Mouse (Mus musculus) megakaryocyte progenitor cell, adult 5-6 weeks (primary cell): ENCODE results near the gene Olfr510. TPM values are rescaled to one million over a fixed set of nuclear protein-coding genes. Genes with fewer than 3 reads are reported as not detected.
"Not testable (repeated sequence)": the region's sequence is repeated elsewhere in the genome, so short reads cannot be mapped to it uniquely, and the experiment has no call there.

Experiments used
- ATAC-seq: replicated peaks from 2 replicates; pipeline ENCODE4 v1.8.0; 2016; ENCODE audit warnings: mild to moderate bottlenecking, moderate TSS enrichment, inconsistent platforms; ENCODE audit not compliant: poor library complexity
- total RNA-seq, 2 experiments: library from RNA; stranded (forward) in 1 of 2; stranded (reverse) in 1 of 2; fragments of 157-497, 149-512 nt in 1 of 2; fragments of 200-1000 nt in 1 of 2; gene quantifications; 2 replicates each; pipeline versions ENCODE4 v1.2.3 to v1.2.4; 2015 to 2017

Olfr510 gene
- total RNA-seq (2015): not detected in 2 replicates
- total RNA-seq (2017): not detected in 2 replicates

- ATAC-seq: no peak
Observed at GRCm38 (mm10) chr7:108666118-108666517, at the start of gene Olfr510. Gene Olfr510, plus strand, starts transcription at chr7:108666418.

- ATAC-seq: not testable (repeated sequence)
Observed at GRCm38 (mm10) chr7:108616781-108617180, 49.4 kb upstream of the Olfr510 start.

GRCm38 (mm10) chr7:108621514-108621913 is 44.7 kb upstream of the Olfr510 start, which contains the start of gene Olfr507:
Gene Olfr507, plus strand, starts transcription at chr7:108621814.
- ATAC-seq: no peak

DNA sequence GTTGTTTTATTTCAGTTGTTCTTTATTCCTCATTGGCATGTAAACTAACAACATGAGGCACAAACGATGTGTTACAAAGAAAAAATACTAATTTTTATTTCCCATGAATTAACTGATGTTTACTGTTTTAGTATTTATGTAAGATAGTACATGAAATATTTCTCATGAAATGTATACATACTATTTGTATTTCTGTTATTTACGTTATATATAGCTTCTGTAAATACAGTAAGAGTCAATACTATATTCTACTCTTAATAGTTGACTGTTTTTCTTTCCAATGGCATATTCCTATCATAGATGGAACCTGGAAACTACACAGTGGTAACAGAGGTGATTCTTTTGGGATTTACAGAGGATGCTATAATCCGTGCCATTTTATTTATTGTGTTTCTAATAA is 36.5 kb upstream of the Olfr510 start, which contains the start of gene Olfr508:
Gene Olfr508 (plus strand): TSS at position 301 of the 400 bp plus-strand sequence.
- ATAC-seq: no peak

- ATAC-seq: no peak
Observed at GRCm38 (mm10) chr7:108651806-108652205, 14.4 kb upstream of the Olfr510 start, which contains the start of gene Olfr509. Gene Olfr509, minus strand, starts transcription at chr7:108651906.

GRCm38 (mm10) chr7:108662419-108662818 is 3.8 kb upstream of the Olfr510 start:
- no peak for ATAC-seq

- no peak for ATAC-seq
Observed at GRCm38 (mm10) chr7:108671058-108671457, 4.8 kb downstream of the Olfr510 start.

GRCm38 (mm10) chr7:108678886-108679285 is 12.7 kb downstream of the Olfr510 start:
- ATAC-seq: no peak

GRCm38 (mm10) chr7:108713020-108713419 is 46.8 kb downstream of the Olfr510 start, which contains the start of gene Olfr512:
Gene Olfr512, plus strand, starts transcription at chr7:108713320.
- no peak for ATAC-seq

Other genes starting within 250 kb of the Olfr510 start
- gene Olfr497, start 246.0 kb upstream of the Olfr510 start, total RNA-seq (2015): not detected in 2 replicates
- gene Olfr497, start 246.0 kb upstream of the Olfr510 start, total RNA-seq (2017): not detected in 2 replicates
- not detected in 2 replicates for gene Olfr498, start 201.1 kb upstream of the Olfr510 start, total RNA-seq (2015)
- not detected in 2 replicates for gene Olfr498, start 201.1 kb upstream of the Olfr510 start, total RNA-seq (2017)
- gene Olfr502, start 141.4 kb upstream of the Olfr510 start, total RNA-seq (2015): not detected in 2 replicates
- gene Olfr502, start 141.4 kb upstream of the Olfr510 start, total RNA-seq (2017): not detected in 2 replicates
- not detected in 2 replicates for gene Olfr503, start 121.9 kb upstream of the Olfr510 start, total RNA-seq (2015)
- not detected in 2 replicates for gene Olfr503, start 121.9 kb upstream of the Olfr510 start, total RNA-seq (2017)
- gene Olfr504, start 100.6 kb upstream of the Olfr510 start, total RNA-seq (2015): not detected in 2 replicates
- gene Olfr504, start 100.6 kb upstream of the Olfr510 start, total RNA-seq (2017): not detected in 2 replicates
- gene Olfr506, start 55.6 kb upstream of the Olfr510 start, total RNA-seq (2015): not detected in 2 replicates
- gene Olfr506, start 55.6 kb upstream of the Olfr510 start, total RNA-seq (2017): not detected in 2 replicates
- gene Olfr507, start 44.6 kb upstream of the Olfr510 start, total RNA-seq (2015): not detected in 2 replicates
- not detected in 2 replicates for gene Olfr507, start 44.6 kb upstream of the Olfr510 start, total RNA-seq (2017)
- gene Olfr508, start 36.4 kb upstream of the Olfr510 start, total RNA-seq (2015): not detected in 2 replicates
- gene Olfr508, start 36.4 kb upstream of the Olfr510 start, total RNA-seq (2017): not detected in 2 replicates
- gene Olfr509, start 14.5 kb upstream of the Olfr510 start, total RNA-seq (2015): not detected in 2 replicates
- gene Olfr509, start 14.5 kb upstream of the Olfr510 start, total RNA-seq (2017): not detected in 2 replicates
- gene Olfr512, start 46.9 kb downstream of the Olfr510 start, total RNA-seq (2015): not detected in 2 replicates
- gene Olfr512, start 46.9 kb downstream of the Olfr510 start, total RNA-seq (2017): not detected in 2 replicates
- not detected in 2 replicates for gene Olfr513, start 84.6 kb downstream of the Olfr510 start, total RNA-seq (2015)
- not detected in 2 replicates for gene Olfr513, start 84.6 kb downstream of the Olfr510 start, total RNA-seq (2017)
- gene Olfr514, start 159.6 kb downstream of the Olfr510 start, total RNA-seq (2015): not detected in 2 replicates
- gene Olfr514, start 159.6 kb downstream of the Olfr510 start, total RNA-seq (2017): not detected in 2 replicates
- gene Olfr516, start 184.1 kb downstream of the Olfr510 start, total RNA-seq (2015): not detected in 2 replicates
- gene Olfr516, start 184.1 kb downstream of the Olfr510 start, total RNA-seq (2017): not detected in 2 replicates
- gene Olfr517, start 206.0 kb downstream of the Olfr510 start, total RNA-seq (2015): not detected in 2 replicates
- gene Olfr517, start 206.0 kb downstream of the Olfr510 start, total RNA-seq (2017): not detected in 2 replicates
- not detected in 2 replicates for gene Olfr518, start 218.6 kb downstream of the Olfr510 start, total RNA-seq (2015)
- not detected in 2 replicates for gene Olfr518, start 218.6 kb downstream of the Olfr510 start, total RNA-seq (2017)
- not detected in 2 replicates for gene Olfr519, start 228.0 kb downstream of the Olfr510 start, total RNA-seq (2015)
- not detected in 2 replicates for gene Olfr519, start 228.0 kb downstream of the Olfr510 start, total RNA-seq (2017)